Mouse (Mus musculus): Measurements from ENCODE around the gene Gpat3. TPM values are rescaled to one million over a fixed set of nuclear protein-coding genes. Genes with fewer than 3 reads are reported as not detected.

The Gpat3 gene
- polyA plus RNA-seq, 1 experiment: not detected

- TF ChIP-seq TAL1 (IDR thresholded peaks at IDR 0.05; ENCODE audit: low read length) (no peak), GATA1 (IDR thresholded peaks at IDR 0.05; ENCODE audit: low read length) (no peak)
- Histone ChIP-seq H3K27me3 (ENCODE audit: control insufficient read depth) (no peaks in the 10 kb centered on the region), H3K4me3 (replicated peaks) (no peak overlapping the region), H3K9me3 (ENCODE audit: control insufficient read depth, low read length) (no peaks in the 10 kb centered on the region), H3K36me3 (ENCODE audit: control insufficient read depth) (no peaks in the 10 kb centered on the region), H3K4me1 (ENCODE audit: control insufficient read depth) (no peaks in the 10 kb centered on the region)
These were observed 71.8 kb downstream of the Gpat3 start for GRCm38 (mm10) chr5:100917252-100917774.

- H3K4me3 ChIP-seq (replicated peaks): no peak overlapping the region
- no peaks in the 10 kb centered on the region for H3K27me3 ChIP-seq (ENCODE audit: control insufficient read depth)
- H3K9me3 ChIP-seq (ENCODE audit: control insufficient read depth, low read length): no peaks in the 10 kb centered on the region
- H3K36me3 ChIP-seq (ENCODE audit: control insufficient read depth): no peaks in the 10 kb centered on the region
- no peak for TF ChIP-seq GATA1 (IDR thresholded peaks at IDR 0.05; ENCODE audit: low read length)
- TF ChIP-seq TAL1 (IDR thresholded peaks at IDR 0.05; ENCODE audit: low read length): no peak
- no peaks in the 10 kb centered on the region for H3K4me1 ChIP-seq (ENCODE audit: control insufficient read depth)
These were observed 73.6 kb downstream of the Gpat3 start for GRCm38 (mm10) chr5:100919069-100919468.

GRCm38 (mm10) chr5:100929698-100930097, 84.2 kb downstream of the Gpat3 start:
- Histone ChIP-seq H3K4me1 (ENCODE audit: control insufficient read depth) (no peaks in the 10 kb centered on the region), H3K9me3 (ENCODE audit: control insufficient read depth, low read length) (no peaks in the 10 kb centered on the region), H3K27me3 (ENCODE audit: control insufficient read depth) (no peaks in the 10 kb centered on the region), H3K36me3 (ENCODE audit: control insufficient read depth) (no peaks in the 10 kb centered on the region), H3K4me3 (replicated peaks) (no peak overlapping the region)
- no peak for TF ChIP-seq TAL1 (IDR thresholded peaks at IDR 0.05; ENCODE audit: low read length)
- no peak for TF ChIP-seq GATA1 (IDR thresholded peaks at IDR 0.05; ENCODE audit: low read length)

GRCm38 (mm10) chr5:100943716-100944115, 98.2 kb downstream of the Gpat3 start:
- TF ChIP-seq TAL1 (IDR thresholded peaks at IDR 0.05; ENCODE audit: low read length) (no peak), GATA1 (IDR thresholded peaks at IDR 0.05; ENCODE audit: low read length) (no peak)
- Histone ChIP-seq H3K36me3 (ENCODE audit: control insufficient read depth) (no peaks in the 10 kb centered on the region), H3K4me1 (ENCODE audit: control insufficient read depth) (no peaks in the 10 kb centered on the region), H3K4me3 (replicated peaks) (no peak overlapping the region), H3K9me3 (ENCODE audit: control insufficient read depth, low read length) (no peaks in the 10 kb centered on the region), H3K27me3 (ENCODE audit: control insufficient read depth) (no peaks in the 10 kb centered on the region)

- no peak for TF ChIP-seq TAL1 (IDR thresholded peaks at IDR 0.05; ENCODE audit: low read length)
- no peak for TF ChIP-seq GATA1 (IDR thresholded peaks at IDR 0.05; ENCODE audit: low read length)
- H3K4me3 ChIP-seq (replicated peaks): no peak overlapping the region
These were observed 99.8 kb downstream of the Gpat3 start for GRCm38 (mm10) chr5:100945336-100945735.

More at GRCm38 (mm10) chr5:100945336-100945735, 99.8 kb downstream of the Gpat3 start:
- Histone ChIP-seq H3K27me3 (ENCODE audit: control insufficient read depth) (no peaks in the 10 kb centered on the region), H3K36me3 (ENCODE audit: control insufficient read depth) (no peaks in the 10 kb centered on the region), H3K4me1 (ENCODE audit: control insufficient read depth) (no peaks in the 10 kb centered on the region), H3K9me3 (ENCODE audit: control insufficient read depth, low read length) (no peaks in the 10 kb centered on the region; the same call in 1 of the 2 replicates)

Other genes with a start within 250 kb of the Gpat3 start
- 1.8 and 2.0 TPM in 2 replicates for gene Coq2, start 170.6 kb upstream of the Gpat3 start, polyA plus RNA-seq (2012)
- gene Hpse, start 126.0 kb upstream of the Gpat3 start, polyA plus RNA-seq (2012): not detected in 2 replicates
- gene Helq, start 47.1 kb upstream of the Gpat3 start, polyA plus RNA-seq (2012): 1.5 and 2.1 TPM in 2 replicates
- 1.7 and 2.3 TPM in 2 replicates for gene Mrps18c, start 47.1 kb upstream of the Gpat3 start, polyA plus RNA-seq (2012)
- 0.16 and 0.44 TPM in 2 replicates for gene Abraxas1, start 24.7 kb upstream of the Gpat3 start, polyA plus RNA-seq (2012)

Measured in erythroblast, embryonic 14.5 days (primary cell).